Mouse (Mus musculus): Measurements from ENCODE around the gene Cep295. TPM values are rescaled to one million over a fixed set of nuclear protein-coding genes. Genes with fewer than 3 reads are reported as not detected.
A peak's percentile ranks its signal among the peaks of the same experiment; 100 is the strongest.

The Cep295 gene
- polyA plus RNA-seq, 1 experiment from 2014 or later: 13.5 TPM

DNA sequence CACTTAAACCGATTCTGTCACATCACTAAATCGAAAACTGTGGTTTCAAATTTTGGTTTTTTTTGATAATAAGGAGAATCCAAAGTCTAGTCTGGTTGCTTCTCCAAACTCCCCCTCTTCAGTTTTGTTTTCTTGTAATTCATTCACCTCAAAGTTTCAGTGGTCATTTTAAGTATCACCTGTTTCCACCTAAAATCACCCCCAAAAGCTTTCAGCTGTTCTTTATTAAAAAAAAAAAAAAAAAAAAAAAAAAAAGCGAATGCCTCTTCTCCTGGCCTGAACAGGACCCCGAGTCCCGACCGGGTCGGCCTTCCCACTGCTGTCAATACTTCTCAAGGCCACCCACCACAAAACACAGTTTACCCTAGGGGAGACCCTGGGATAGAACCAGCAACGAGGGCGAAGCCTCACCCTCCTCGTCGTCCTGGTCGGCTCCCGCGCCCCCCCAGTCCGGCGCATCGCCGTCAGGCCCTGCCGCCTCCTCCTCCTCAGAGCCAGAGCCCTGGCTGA, 78.4 kb downstream of the Cep295 start:
- Histone ChIP-seq H3K9ac (peak overlapping the region; percentile 89), H3K27me3 (no peaks in the 10 kb centered on the region), H3K4me2 (peak overlapping the region; percentile 55), H3K9me3 (no peaks in the 10 kb centered on the region), H3K36me3 (peaks cover 29% of the 10 kb centered on the region), H3K27ac (peak overlapping the region; percentile 89), H3K4me1 (peaks cover 21% of the 10 kb centered on the region), H3K4me3 (peak overlapping the region; percentile 85)
- peak; percentile 22; the same call in 1 of the 2 replicates for ATAC-seq (ENCODE audit: insufficient number of reproducible peaks, low FRiP score, low TSS enrichment, low read depth)
- WGBS: 8% methylated on average over 19 of the region's 19 CpGs

DNA sequence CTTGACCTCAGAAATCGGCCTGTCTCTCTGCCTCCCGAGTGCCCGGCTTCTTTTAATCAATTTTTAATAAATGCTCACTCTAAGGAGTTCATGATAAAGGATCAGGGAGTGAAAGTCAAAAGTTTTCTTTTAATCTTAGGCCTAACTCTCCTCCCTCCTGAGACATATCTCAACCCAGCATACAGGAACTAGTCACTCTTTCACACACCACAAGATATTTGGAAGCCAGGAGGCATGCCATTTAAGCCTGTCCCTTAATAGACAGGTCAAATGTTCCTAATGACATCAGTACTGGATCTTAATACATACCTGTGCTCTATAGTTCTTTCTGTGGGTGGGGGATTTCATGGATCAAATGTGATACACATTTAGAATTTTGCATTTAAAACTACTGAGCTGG, 79.2 kb downstream of the Cep295 start:
- ATAC-seq (ENCODE audit: insufficient number of reproducible peaks, low FRiP score, low TSS enrichment, low read depth): no peak
- no peak overlapping the region for H3K27ac ChIP-seq
- peaks cover 38% of the 10 kb centered on the region for H3K36me3 ChIP-seq
- H3K9me3 ChIP-seq: no peaks in the 10 kb centered on the region
- H3K4me1 ChIP-seq: peaks cover 21% of the 10 kb centered on the region
- no peaks in the 10 kb centered on the region for H3K27me3 ChIP-seq
- WGBS: 89% methylated on average over 3 of the region's 3 CpGs
- H3K4me3 ChIP-seq: no peak overlapping the region
- H3K4me2 ChIP-seq: no peak overlapping the region
- H3K9ac ChIP-seq: no peak overlapping the region

DNA sequence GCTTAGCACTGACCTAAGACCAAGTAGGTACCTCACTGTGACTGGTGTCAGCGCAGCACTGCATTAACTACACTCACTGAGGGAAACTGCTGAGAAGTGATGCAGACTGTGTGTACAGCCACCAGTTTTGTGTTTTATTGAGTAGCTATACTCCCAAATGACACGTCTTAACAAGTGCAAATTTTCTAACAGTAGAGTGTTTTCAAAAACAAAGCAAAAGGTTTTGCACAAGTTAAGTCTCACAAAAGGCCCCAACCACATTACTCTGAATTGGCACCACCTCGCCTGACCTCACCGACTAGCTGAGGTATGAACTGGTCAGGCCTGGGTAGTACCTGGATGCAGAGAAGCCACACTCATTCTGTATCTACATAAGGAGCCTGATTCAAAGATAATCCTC, 80.7 kb downstream of the Cep295 start:
- H3K27ac ChIP-seq: no peak overlapping the region
- peaks cover 21% of the 10 kb centered on the region for H3K4me1 ChIP-seq
- no peak overlapping the region for H3K9ac ChIP-seq
- 93% methylated on average over 4 of the region's 4 CpGs for WGBS
- no peak overlapping the region for H3K4me2 ChIP-seq
- no peaks in the 10 kb centered on the region for H3K27me3 ChIP-seq
- no peak overlapping the region for H3K4me3 ChIP-seq
- ATAC-seq (ENCODE audit: insufficient number of reproducible peaks, low FRiP score, low TSS enrichment, low read depth): no peak
- H3K36me3 ChIP-seq: peaks cover 53% of the 10 kb centered on the region
- H3K9me3 ChIP-seq: no peaks in the 10 kb centered on the region

DNA sequence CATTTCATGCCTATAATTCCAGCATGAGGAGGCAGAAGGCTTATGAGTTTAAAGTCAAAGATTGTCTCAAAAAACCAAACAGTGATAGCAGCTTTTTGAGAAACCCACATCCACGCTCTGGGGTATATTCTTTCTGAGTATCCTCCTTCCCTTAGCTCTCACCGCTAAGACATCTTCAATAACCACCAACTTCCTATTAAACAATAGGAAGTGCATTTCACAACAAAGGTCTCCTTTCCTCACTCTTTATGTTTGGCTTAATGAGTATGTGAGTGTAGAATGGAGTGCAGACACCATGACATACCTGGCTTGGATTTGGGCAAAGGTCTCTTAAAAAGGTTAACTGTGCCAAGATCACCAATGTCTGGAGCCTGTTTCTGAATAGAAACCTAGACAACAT, 83.6 kb downstream of the Cep295 start:
- peaks cover 14% of the 10 kb centered on the region; the same call in 1 of the 2 replicates for H3K4me1 ChIP-seq
- no peak overlapping the region for H3K4me3 ChIP-seq
- no peak overlapping the region for H3K27ac ChIP-seq
- WGBS: 93% methylated on average over 2 of the region's 2 CpGs
- peaks cover 82% of the 10 kb centered on the region for H3K36me3 ChIP-seq
- no peaks in the 10 kb centered on the region for H3K27me3 ChIP-seq
- H3K4me2 ChIP-seq: no peak overlapping the region
- ATAC-seq (ENCODE audit: insufficient number of reproducible peaks, low FRiP score, low TSS enrichment, low read depth): no peak
- H3K9ac ChIP-seq: no peak overlapping the region
- H3K9me3 ChIP-seq: no peaks in the 10 kb centered on the region

Small RNA genes within 50 kb of the gene (microRNA-seq; reads per million reads assigned to microRNA genes)
- gene Gm49349: not detected
- not detected for gene mmu-mir-7650

Other genes starting within 250 kb of the Cep295 start
- 0.17 and 0.36 TPM in 2 replicates for gene Hephl1, start 245.7 kb downstream of the Cep295 start, polyA plus RNA-seq (2015; fragmentation: Nextera tagmentation; extraction: Ambion mirVana)
- gene Vstm5, start 118.7 kb downstream of the Cep295 start, polyA plus RNA-seq (2015; fragmentation: Nextera tagmentation; extraction: Ambion mirVana): 10.7 and 12.5 TPM in 2 replicates
- 29.9 and 32.7 TPM in 2 replicates for gene Med17, start 77.9 kb downstream of the Cep295 start, polyA plus RNA-seq (2015; fragmentation: Nextera tagmentation; extraction: Ambion mirVana)
- 56.7 and 68.4 TPM in 2 replicates for gene Taf1d, start 51.6 kb downstream of the Cep295 start, polyA plus RNA-seq (2015; fragmentation: Nextera tagmentation; extraction: Ambion mirVana)
- 8.0 and 10.1 TPM in 2 replicates for gene 4931406C07Rik, start 51.3 kb downstream of the Cep295 start, polyA plus RNA-seq (2015; fragmentation: Nextera tagmentation; extraction: Ambion mirVana)
- gene Smco4, start 135.6 kb upstream of the Cep295 start, polyA plus RNA-seq (2015; fragmentation: Nextera tagmentation; extraction: Ambion mirVana): 3.9 and 4.8 TPM in 2 replicates